Mouse (Mus musculus) forebrain, embryonic 13.5 days (tissue): ENCODE data around the gene Tppp3. TPM values are rescaled to one million over a fixed set of nuclear protein-coding genes. Genes with fewer than 3 reads are reported as not detected.

Source experiments
- ATAC-seq: fragments of 200-750 bp; cut with Nextera tagmentation; 2 replicates; pipeline ENCODE4 v1.8.0; 2017
- H3K27ac ChIP-seq: fragments of 300-500 bp; sonication (generic); 2 replicates; pipeline ENCODE4 v1.5.1; 2015; ENCODE audit warnings: inconsistent platforms, mild to moderate bottlenecking, moderate library complexity
- H3K27me3 ChIP-seq: fragments of 300-500 bp; sonication (generic); 2 replicates; pipeline ENCODE4 v1.6.1; 2015; ENCODE audit warnings: mild to moderate bottlenecking, inconsistent platforms
- H3K36me3 ChIP-seq: fragments of 300-500 bp; sonication (generic); 2 replicates; pipeline ENCODE4 v1.6.1; 2015; ENCODE audit warnings: mild to moderate bottlenecking, inconsistent platforms; ENCODE audit not compliant: poor library complexity, severe bottlenecking
- H3K4me1 ChIP-seq: fragments of 300-500 bp; sonication (generic); 2 replicates; pipeline ENCODE4 v1.6.1; 2015; ENCODE audit warnings: inconsistent platforms
- H3K4me2 ChIP-seq: fragments of 300-500 bp; sonication (generic); 2 replicates; pipeline ENCODE4 v1.6.1; 2015; ENCODE audit warnings: inconsistent platforms, mild to moderate bottlenecking, moderate library complexity
- H3K4me3 ChIP-seq: fragments of 300-500 bp; sonication (generic); 2 replicates; pipeline ENCODE4 v1.5.1; 2015; ENCODE audit warnings: mild to moderate bottlenecking, inconsistent platforms
- H3K9ac ChIP-seq: fragments of 300-500 bp; sonication (generic); 2 replicates; pipeline ENCODE4 v1.6.1; 2015; ENCODE audit warnings: mild to moderate bottlenecking, inconsistent platforms
- H3K9me3 ChIP-seq: fragments of 300-500 bp; sonication (generic); replicated peaks from 2 replicates; pipeline ENCODE4 v1.6.1; 2016; ENCODE audit warnings: inconsistent platforms
- WGBS: fragments of 180-500 bp; shearing (Covaris S2); methylation state at CpG from one replicate; pipeline ENCODE4 v1.1.7; 2015; 5-methylcytosine and 5-hydroxymethylcytosine counted together
- polyA plus RNA-seq: library from polyadenylated mRNA; unstranded; fragments of >200 nt; fragmentation: Nextera tagmentation; extraction: Ambion mirVana; gene quantifications from 2 replicates; pipeline ENCODE4 v1.2.1, GENCODE M21; 2015

Tppp3 gene
- polyA plus RNA-seq, 1 experiment from 2014 or later: 34.6 TPM

DNA sequence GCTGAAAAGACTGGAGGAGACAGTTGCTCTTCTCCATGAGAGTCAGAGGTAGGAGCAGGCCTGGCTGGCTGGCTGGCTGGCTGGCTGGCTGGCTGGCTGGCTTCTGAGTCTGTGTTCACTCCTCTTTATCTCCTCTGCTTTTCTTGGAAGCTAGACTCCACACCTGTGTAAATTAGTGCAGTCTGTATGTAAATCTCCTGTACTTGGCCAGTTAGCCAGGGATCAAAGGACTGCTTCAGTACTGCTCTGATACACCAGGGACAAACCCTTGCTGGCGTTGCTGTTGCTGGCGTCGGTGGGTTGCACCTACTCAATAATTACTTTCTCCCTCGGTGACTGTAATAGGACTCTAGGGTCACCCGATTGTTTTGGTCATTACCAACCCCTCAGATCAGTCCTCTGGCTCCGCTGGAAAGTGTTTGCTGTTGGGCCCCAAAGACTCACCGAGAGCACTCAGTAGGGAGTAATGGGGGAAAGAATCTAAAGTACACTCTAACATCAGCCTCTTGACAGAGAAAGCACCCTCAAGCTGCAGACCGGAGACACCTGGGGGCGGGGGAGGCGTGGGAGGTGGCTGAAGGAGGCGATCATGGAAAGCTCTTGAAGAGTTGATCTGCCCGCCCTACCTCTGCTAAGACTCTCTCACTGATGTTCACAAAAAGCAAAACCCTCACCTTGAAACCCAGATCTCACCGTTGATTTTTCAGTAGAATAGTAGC, 10.1 kb downstream of the Tppp3 start:
- no peaks in the 10 kb centered on the region for H3K27me3 ChIP-seq
- WGBS: 77% methylated on average over 13 of the region's 13 CpGs
- H3K4me1 ChIP-seq: peaks cover 5% of the 10 kb centered on the region; the same call in 1 of the 2 replicates
- H3K36me3 ChIP-seq: no peaks in the 10 kb centered on the region
- no peaks in the 10 kb centered on the region for H3K9me3 ChIP-seq
- no peak overlapping the region for H3K27ac ChIP-seq
- no peak overlapping the region for H3K4me3 ChIP-seq
- H3K4me2 ChIP-seq: no peak overlapping the region
- ATAC-seq: no peak
- no peak overlapping the region for H3K9ac ChIP-seq

GRCm38 (mm10) chr8:105455218-105455617, 16.1 kb downstream of the Tppp3 start:
- Histone ChIP-seq H3K4me3 (no peak overlapping the region), H3K9me3 (no peaks in the 10 kb centered on the region), H3K36me3 (no peaks in the 10 kb centered on the region), H3K27ac (no peak overlapping the region), H3K4me1 (peaks cover 15% of the 10 kb centered on the region; the same call in 1 of the 2 replicates), H3K9ac (no peak overlapping the region), H3K4me2 (no peak overlapping the region), H3K27me3 (no peaks in the 10 kb centered on the region)
- no peak for ATAC-seq
- 63% methylated on average over 10 of the region's 10 CpGs for WGBS

DNA sequence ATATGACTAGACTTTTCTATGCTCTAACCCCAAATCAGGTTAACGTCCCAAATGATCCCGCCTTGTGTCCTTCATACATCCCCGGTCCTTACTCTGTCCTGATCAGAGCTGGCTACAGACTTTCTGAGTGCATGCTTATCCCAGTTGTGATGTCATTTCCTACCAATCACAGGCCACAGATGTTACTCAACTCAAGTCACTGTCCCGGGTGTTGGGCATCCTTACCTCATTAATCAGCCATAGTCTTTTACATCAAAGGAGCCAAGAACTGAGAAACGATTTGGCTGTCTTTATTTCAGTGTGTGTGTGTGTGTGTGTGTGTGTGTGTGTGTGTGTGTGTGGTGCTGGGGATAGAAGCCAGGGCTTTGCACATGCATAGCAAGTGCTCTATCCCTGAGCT, 17.2 kb downstream of the Tppp3 start:
- 62% methylated on average over 5 of the region's 5 CpGs for WGBS
- peaks cover 15% of the 10 kb centered on the region; the same call in 1 of the 2 replicates for H3K4me1 ChIP-seq
- no peak overlapping the region for H3K27ac ChIP-seq
- no peak overlapping the region for H3K9ac ChIP-seq
- no peaks in the 10 kb centered on the region for H3K27me3 ChIP-seq
- H3K4me2 ChIP-seq: no peak overlapping the region
- no peaks in the 10 kb centered on the region for H3K9me3 ChIP-seq
- ATAC-seq: no peak
- no peak overlapping the region for H3K4me3 ChIP-seq
- H3K36me3 ChIP-seq: no peaks in the 10 kb centered on the region

DNA sequence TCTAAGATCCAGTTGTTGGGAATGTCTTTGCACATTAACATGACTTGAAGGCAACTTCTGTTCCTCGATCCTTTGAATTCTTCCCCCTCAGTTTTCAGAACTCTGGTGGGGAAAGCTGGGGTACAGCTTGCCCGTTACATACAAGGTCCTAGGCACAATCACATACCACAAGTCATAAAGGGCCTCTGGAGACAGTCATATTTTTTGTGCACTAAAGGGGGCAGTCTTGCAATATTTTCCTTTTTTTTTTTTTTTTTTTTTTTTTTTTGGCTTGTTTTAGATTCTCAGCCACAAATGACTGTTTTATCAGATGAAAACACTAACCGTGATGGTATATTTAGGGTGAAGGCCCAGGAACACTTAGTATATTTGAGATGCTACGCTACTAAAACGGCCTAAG, 18.0 kb downstream of the Tppp3 start:
- no peaks in the 10 kb centered on the region for H3K27me3 ChIP-seq

GRCm38 (mm10) chr8:105451903-105452603, 19.3 kb downstream of the Tppp3 start:
- Histone ChIP-seq H3K27me3 (no peaks in the 10 kb centered on the region), H3K9me3 (no peaks in the 10 kb centered on the region), H3K4me1 (peaks cover 10% of the 10 kb centered on the region; the same call in 1 of the 2 replicates), H3K4me2 (no peak overlapping the region), H3K27ac (no peak overlapping the region), H3K36me3 (no peaks in the 10 kb centered on the region), H3K4me3 (no peak overlapping the region), H3K9ac (no peak overlapping the region)
- ATAC-seq: no peak
- 37% methylated on average over 15 of the region's 15 CpGs for WGBS

More for the DNA sequence above, 18.0 kb downstream of the Tppp3 start:
- Histone ChIP-seq H3K4me1 (peaks cover 12% of the 10 kb centered on the region; the same call in 1 of the 2 replicates), H3K27ac (no peak overlapping the region), H3K36me3 (no peaks in the 10 kb centered on the region), H3K4me3 (no peak overlapping the region), H3K9me3 (no peaks in the 10 kb centered on the region), H3K9ac (no peak overlapping the region), H3K4me2 (no peak overlapping the region)
- ATAC-seq: no peak
- 88% methylated on average over 5 of the region's 5 CpGs for WGBS

DNA sequence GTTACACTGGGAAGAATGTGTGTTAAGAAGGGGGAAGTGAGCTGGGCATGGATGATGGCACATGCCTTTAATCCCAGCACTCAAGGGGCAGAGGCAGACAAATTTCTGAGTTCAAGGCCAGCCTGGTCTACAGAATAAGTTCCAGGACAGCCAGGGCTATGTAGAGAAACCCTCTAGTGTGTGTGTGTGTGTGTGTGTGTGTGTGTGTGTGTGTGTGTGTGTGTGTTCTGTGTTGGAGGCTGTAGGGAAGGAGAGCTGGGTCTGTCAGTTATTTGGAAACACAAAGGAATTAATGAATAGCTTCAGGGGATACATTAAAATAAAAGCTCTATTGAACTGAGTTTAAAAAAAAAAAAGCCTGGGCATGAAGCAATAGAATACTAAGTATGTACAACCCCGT, 20.3 kb downstream of the Tppp3 start:
- WGBS: 6% methylated on average over 1 of the region's 1 CpGs
- ATAC-seq: no peak

DNA sequence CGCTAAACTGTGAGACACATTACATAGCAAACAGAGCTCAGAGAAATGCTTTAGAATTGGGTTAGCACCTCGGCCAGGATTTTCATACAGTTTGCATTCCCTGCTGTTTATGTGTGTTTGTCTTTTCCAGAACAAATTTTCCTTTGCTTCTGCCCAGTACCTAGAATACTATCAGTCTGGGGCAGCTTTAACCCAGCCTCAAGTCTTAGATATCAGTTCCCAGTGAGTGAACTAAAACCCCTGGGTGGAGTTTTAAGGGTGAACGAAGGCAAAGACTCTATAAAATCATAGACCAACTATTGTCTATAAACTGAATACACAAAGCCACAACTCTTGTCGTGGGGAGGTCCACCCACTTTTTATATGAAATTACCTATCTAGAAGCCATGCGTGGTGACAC, 22.7 kb downstream of the Tppp3 start:
- Histone ChIP-seq H3K36me3 (no peaks in the 10 kb centered on the region), H3K9me3 (no peaks in the 10 kb centered on the region), H3K4me2 (no peak overlapping the region), H3K4me1 (peaks cover 24% of the 10 kb centered on the region), H3K9ac (no peak overlapping the region), H3K4me3 (no peak overlapping the region), H3K27me3 (no peaks in the 10 kb centered on the region), H3K27ac (no peak overlapping the region)
- ATAC-seq: no peak
- 90% methylated on average over 5 of the region's 5 CpGs for WGBS

More for the DNA sequence above, 20.3 kb downstream of the Tppp3 start:
- Histone ChIP-seq H3K9me3 (no peaks in the 10 kb centered on the region), H3K36me3 (no peaks in the 10 kb centered on the region), H3K27ac (no peak overlapping the region), H3K4me3 (no peak overlapping the region), H3K4me2 (no peak overlapping the region), H3K4me1 (peaks cover 15% of the 10 kb centered on the region), H3K27me3 (no peaks in the 10 kb centered on the region), H3K9ac (no peak overlapping the region)

DNA sequence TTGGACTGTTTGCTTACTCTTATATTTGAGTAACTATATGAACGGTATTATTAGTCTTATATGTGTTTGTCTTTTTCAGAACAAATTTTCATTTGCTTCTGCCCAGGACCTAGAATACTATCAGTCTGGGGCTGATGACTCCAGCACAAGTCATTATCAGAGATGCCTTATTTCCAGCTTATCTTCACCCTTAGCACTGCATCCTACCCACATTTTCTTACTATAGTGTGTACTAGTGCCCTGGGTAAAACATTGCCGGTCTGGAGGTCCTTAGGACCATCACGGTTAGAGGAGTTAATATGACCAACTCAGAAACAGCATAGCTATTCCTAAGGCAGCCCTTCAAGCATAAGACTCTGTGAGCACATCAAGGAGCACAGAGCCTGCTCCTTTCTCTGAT, 23.1 kb downstream of the Tppp3 start:
- no peak overlapping the region for H3K4me2 ChIP-seq
- no peak overlapping the region for H3K9ac ChIP-seq
- 94% methylated on average over 3 of the region's 3 CpGs for WGBS
- no peak for ATAC-seq
- H3K27me3 ChIP-seq: no peaks in the 10 kb centered on the region
- no peaks in the 10 kb centered on the region for H3K36me3 ChIP-seq
- peaks cover 24% of the 10 kb centered on the region for H3K4me1 ChIP-seq
- H3K4me3 ChIP-seq: no peak overlapping the region
- no peaks in the 10 kb centered on the region for H3K9me3 ChIP-seq
- no peak overlapping the region for H3K27ac ChIP-seq

DNA sequence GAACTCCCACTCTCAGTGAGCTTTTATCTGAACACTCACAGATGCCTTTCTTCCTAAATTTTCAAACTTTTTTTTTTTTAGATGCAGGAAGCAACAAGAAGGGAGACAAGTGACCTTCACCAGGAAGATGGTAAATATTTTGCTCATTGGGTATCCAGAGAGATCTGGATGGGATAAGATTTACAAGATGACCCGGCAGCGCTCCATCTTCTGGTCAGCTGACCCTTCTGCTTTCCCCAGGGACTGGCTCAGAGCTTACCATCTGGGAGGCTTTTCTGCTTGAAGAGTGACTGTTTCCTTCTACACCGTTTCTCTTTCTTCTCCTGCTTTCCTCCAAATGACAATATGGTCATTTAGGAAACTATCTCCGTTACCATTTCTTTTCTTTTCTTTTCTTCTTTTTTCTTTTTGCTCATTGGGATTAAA, 25.2 kb downstream of the Tppp3 start:
- Histone ChIP-seq H3K4me1 (peaks cover 14% of the 10 kb centered on the region), H3K27ac (peak overlapping the region; percentile 75), H3K4me3 (no peak overlapping the region), H3K9ac (no peak overlapping the region), H3K4me2 (peak overlapping the region; percentile 41), H3K36me3 (no peaks in the 10 kb centered on the region), H3K27me3 (no peaks in the 10 kb centered on the region), H3K9me3 (no peaks in the 10 kb centered on the region)
- ATAC-seq: peak; percentile 61; the same call in 1 of the 2 replicates
- WGBS: 17% methylated on average over 4 of the region's 4 CpGs

DNA sequence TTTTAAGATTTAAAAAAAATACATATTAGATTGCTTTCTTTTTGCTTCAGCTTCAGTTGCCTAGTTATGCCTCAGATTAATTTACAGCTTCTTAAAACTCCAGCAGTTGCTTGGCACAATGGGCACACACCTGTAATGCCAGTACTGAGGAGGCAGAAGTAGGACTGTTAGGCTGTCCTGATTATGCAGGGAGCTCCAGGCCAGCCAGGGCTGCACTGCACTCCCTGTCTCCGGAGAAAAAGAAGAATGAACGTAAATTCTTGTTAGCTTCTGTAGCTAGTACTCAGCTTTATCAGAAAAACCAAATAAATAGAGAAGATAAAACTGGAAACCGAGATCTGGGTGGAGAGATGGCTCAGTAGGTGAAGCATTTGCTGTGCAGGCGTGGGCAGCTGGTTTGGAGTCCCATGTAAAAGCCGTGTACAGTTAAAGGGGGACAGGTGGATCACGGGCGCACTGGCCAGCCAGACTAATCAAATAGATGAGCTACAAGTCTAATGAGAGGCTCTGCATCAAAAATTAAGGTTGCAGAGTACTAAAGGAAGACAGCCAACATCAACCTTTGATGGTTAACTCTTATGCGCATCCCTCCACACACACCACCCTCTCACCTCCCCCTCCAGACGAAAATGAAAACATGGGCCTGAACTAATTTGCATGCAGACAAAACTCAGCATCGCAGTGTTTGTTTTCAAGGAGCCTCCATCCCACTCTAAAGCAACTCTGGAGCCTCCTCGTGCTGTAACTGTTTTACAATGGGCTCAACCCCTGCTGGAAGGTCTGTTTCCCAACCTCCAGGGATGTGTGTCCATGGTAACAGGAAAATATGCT, 25.8 kb downstream of the Tppp3 start:
- Histone ChIP-seq H3K9ac (no peak overlapping the region), H3K4me3 (no peak overlapping the region), H3K9me3 (no peaks in the 10 kb centered on the region), H3K27me3 (no peaks in the 10 kb centered on the region), H3K36me3 (no peaks in the 10 kb centered on the region), H3K27ac (peak overlapping the region; percentile 75), H3K4me2 (peak overlapping the region; percentile 41), H3K4me1 (peaks cover 14% of the 10 kb centered on the region)
- ATAC-seq: peak; percentile 73; the same call in 1 of the 2 replicates
- 21% methylated on average over 11 of the region's 11 CpGs for WGBS

DNA sequence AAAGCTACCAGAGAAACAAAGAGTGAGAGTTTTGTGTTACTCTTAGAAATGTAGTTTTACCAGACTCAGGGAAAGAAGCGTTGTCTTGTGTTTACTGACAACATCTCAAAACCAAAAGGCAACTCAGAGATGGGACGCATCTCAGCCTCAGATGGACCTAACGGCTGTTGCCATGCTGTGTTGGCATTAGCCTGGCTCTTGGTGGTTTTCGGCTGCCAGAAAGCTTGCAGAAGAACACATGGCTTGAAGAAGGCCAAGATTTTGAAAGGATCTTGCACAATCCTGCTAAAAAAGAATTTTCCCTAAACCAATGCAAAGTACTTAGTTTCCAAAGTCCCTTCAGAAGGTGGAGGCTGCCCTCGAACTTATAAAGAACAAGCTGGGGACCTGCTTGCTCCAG, 28.7 kb downstream of the Tppp3 start:
- H3K9ac ChIP-seq: no peak overlapping the region
- no peaks in the 10 kb centered on the region for H3K36me3 ChIP-seq
- no peak overlapping the region for H3K4me2 ChIP-seq
- H3K27ac ChIP-seq: no peak overlapping the region
- no peaks in the 10 kb centered on the region for H3K9me3 ChIP-seq
- no peak for ATAC-seq
- peaks cover 14% of the 10 kb centered on the region for H3K4me1 ChIP-seq
- no peaks in the 10 kb centered on the region for H3K27me3 ChIP-seq
- 92% methylated on average over 5 of the region's 5 CpGs for WGBS
- no peak overlapping the region for H3K4me3 ChIP-seq

DNA sequence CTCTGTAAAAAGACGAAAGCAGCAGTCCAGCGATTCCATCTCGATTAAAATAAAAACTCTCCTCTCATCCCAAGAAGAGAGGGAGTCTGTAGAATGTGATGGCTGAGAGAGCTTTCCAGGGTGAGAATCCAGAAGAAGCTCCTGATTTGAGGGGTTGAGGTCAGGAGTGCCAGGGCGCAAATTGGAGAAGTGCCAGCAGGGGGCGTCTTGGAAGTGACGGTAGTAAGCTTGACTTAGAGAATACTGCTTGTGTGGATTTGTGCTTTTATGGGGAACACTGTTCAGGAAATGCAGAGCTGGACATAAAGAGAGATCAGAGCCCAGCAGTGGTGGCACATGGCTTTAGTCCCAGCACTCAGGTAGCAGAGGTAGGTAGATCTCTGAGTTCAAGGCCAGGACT, 29.9 kb downstream of the Tppp3 start:
- Histone ChIP-seq H3K27ac (no peak overlapping the region), H3K9me3 (no peaks in the 10 kb centered on the region), H3K36me3 (no peaks in the 10 kb centered on the region), H3K4me3 (no peak overlapping the region), H3K9ac (no peak overlapping the region), H3K4me1 (peaks cover 13% of the 10 kb centered on the region), H3K27me3 (no peaks in the 10 kb centered on the region), H3K4me2 (no peak overlapping the region)
- 8% methylated on average over 6 of the region's 6 CpGs for WGBS
- ATAC-seq: no peak
